ENCODE assay signal across 12 mouse cellular contexts in the genomic region with DNA sequence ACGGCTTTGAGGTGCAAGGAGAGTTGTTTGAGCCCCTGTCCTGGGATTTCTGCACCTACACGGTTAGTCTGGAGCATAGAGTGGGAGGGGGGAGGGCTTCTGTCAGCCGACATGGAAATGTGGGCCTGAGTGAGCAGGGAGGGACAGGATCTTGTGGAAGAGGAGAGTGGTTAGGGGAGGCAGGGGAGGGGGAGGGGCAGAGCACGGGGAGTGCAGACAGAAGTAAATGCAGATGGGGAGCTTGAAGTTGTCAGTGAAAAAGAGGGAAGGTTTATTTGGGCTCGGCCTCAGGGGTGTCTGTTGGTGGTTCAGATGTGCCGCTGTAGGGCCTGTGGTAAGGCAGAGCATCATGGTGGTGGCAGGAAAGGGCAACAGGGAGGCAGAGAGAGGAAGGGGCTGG. TPM values are rescaled to one million over a fixed set of nuclear protein-coding genes. Genes with fewer than 3 reads are reported as not detected.
DNase-seq lines count a peak whose midpoint lies in the region; ATAC-seq lines count a peak whose summit lies in the region.
"Had no signal": no experiment of that assay in that cellular context is flagged by ENCODE, and none has a peak within 500 bp of the region (broad histone marks: within the 10 kb centered on the region; RNA-seq: fewer than 3 reads in every experiment).

No protein-coding gene starts in this region.

- 0 out of 2 replicates have a peak overlapping the region, but pooled peaks have one; percentile 26 for H3K27ac ChIP-seq in heart, embryonic 15.5 days
- H3K27ac ChIP-seq in lung, embryonic 16.5 days (ENCODE audit: low read length): no peak overlapping the region
- H3K27ac ChIP-seq in macrophage: peak overlapping the region; percentile 100
- H3K27ac ChIP-seq: hindbrain, embryonic 14.5 days; liver, embryonic 13.5 days had no signal

- intact Hi-C loops in left cerebral cortex, postnatal 10 days (cut with DNase I): no loop called here

- peaks cover 9% of the 10 kb centered on the region for H3K4me1 ChIP-seq in heart, embryonic 15.5 days (replicated peaks)
- H3K4me1 ChIP-seq in lung, embryonic 16.5 days (replicated peaks; ENCODE audit: control insufficient read depth, insufficient read depth, low read length): no peaks in the 10 kb centered on the region; the same call in 1 of the 2 replicates

- H3K27me3 ChIP-seq in heart, embryonic 15.5 days: no peaks in the 10 kb centered on the region
- H3K27me3 ChIP-seq in lung, embryonic 16.5 days (ENCODE audit: control insufficient read depth, insufficient read depth, low read depth, low read length): no peaks in the 10 kb centered on the region
- H3K27me3 ChIP-seq: liver, embryonic 13.5 days had no signal

- DNase-seq in heart, adult 9 months (ENCODE audit: low spot score in 2 of 2): no peak
- no peak for DNase-seq in lung, postnatal 14 days
- DNase-seq in embryo, embryonic 9.5 days (ENCODE audit: extremely low spot score): peak; percentile 24
- no peak for DNase-seq in left cerebral cortex, postnatal 10 days (ENCODE audit: extremely low spot score in 1 of 2, low spot score in 2 of 2)
- no peak for DNase-seq in retina, postnatal 1 day
- DNase-seq: cerebellum, adult 9-11 months; liver, embryonic 13.5 days; midbrain, embryonic 14.5 days had no signal

- no peak overlapping the region for H3K4me2 ChIP-seq in heart, embryonic 15.5 days
- H3K4me2 ChIP-seq in lung, embryonic 16.5 days (ENCODE audit: low read depth, low read length): no peak overlapping the region
- H3K4me2 ChIP-seq: hindbrain, embryonic 14.5 days; liver, embryonic 13.5 days had no signal

- 32% methylated on average over 6 of the region's 6 CpGs for WGBS in heart, embryonic 15.5 days
- WGBS in lung, embryonic 16.5 days: 24% methylated on average over 6 of the region's 6 CpGs
- WGBS in macrophage (ENCODE audit: missing documents): 49% methylated on average over 6 of the region's 6 CpGs

- H3K36me3 ChIP-seq in heart, embryonic 15.5 days: peaks cover 14% of the 10 kb centered on the region
- H3K36me3 ChIP-seq in lung, embryonic 16.5 days (ENCODE audit: control insufficient read depth, insufficient read depth, low read length): peaks cover 5% of the 10 kb centered on the region
- H3K36me3 ChIP-seq in macrophage (ENCODE audit: inconsistent target): peaks cover 37% of the 10 kb centered on the region

- peak; percentile 14; the same call in 1 of the 2 replicates for ATAC-seq in heart, embryonic 15.5 days (replicated peaks; ENCODE audit: insufficient number of reproducible peaks, insufficient read depth, low FRiP score, low read depth)
- ATAC-seq in lung, embryonic 16.5 days (ENCODE audit: low read depth): peak; percentile 23; the same call in 1 of the 2 replicates

- no peaks in the 10 kb centered on the region for H3K9me3 ChIP-seq in heart, embryonic 15.5 days (replicated peaks)
- H3K9me3 ChIP-seq in lung, embryonic 16.5 days (ENCODE audit: control insufficient read depth, low read length): no peaks in the 10 kb centered on the region
- H3K9me3 ChIP-seq: liver, embryonic 13.5 days had no signal

- no peak overlapping the region for H3K4me3 ChIP-seq in heart, embryonic 15.5 days
- no peak overlapping the region for H3K4me3 ChIP-seq in lung, embryonic 16.5 days (ENCODE audit: low read length)
- no peak overlapping the region for H3K4me3 ChIP-seq in macrophage (ENCODE audit: inconsistent target)
- H3K4me3 ChIP-seq: liver, embryonic 13.5 days had no signal

- peaks cover 40% of the 10 kb centered on the region; the same call in 1 of the 2 replicates for H3K79me2 ChIP-seq in macrophage (ENCODE audit: inconsistent target)

- H3K9ac ChIP-seq in heart, embryonic 15.5 days: no peak overlapping the region
- H3K9ac ChIP-seq in lung, embryonic 16.5 days (ENCODE audit: low read length): no peak overlapping the region
- H3K9ac ChIP-seq: hindbrain, embryonic 14.5 days; liver, embryonic 13.5 days had no signal

RNA-seq across cellular contexts. Expression of a gene that starts 22.6 kb away (rescaled TPM):
- polyA plus RNA-seq in heart, embryonic 15.5 days (2015; fragmentation: Nextera tagmentation; extraction: Ambion mirVana): 8.7 and 13.0 TPM in 2 replicates
- 23.1 and 24.7 TPM in 2 replicates for polyA plus RNA-seq in lung, embryonic 16.5 days (2015; fragmentation: Nextera tagmentation; extraction: Ambion mirVana)
- 100 to 1,000 TPM in 18 of 26 experiments, 10 to 100 TPM in 8; 19.9 to 270 (median 171) TPM for total RNA-seq in macrophage (2018; cell fraction: chromatin; rRNA removed)
- 10 to 100 TPM; 21.4 to 66.4 (median 59.8) TPM for total RNA-seq in macrophage (2018; cell fraction: cytosol; rRNA removed)
- total RNA-seq in macrophage (2018; cell fraction: nucleus; rRNA removed): 100 to 1,000 TPM in 12 of 26 experiments, 10 to 100 TPM in 14; 28.5 to 157 (median 92.8) TPM
- polyA plus RNA-seq in macrophage (2018): 49.7 to 60.1 TPM (median 60.1 TPM) in 3 replicates
- total RNA-seq in left cerebral cortex, postnatal 10 days (2021): 10 to 100 TPM; 66.4 to 69.0 TPM

RNA-seq across cellular contexts. Expression of a gene that starts 44.9 kb away (rescaled TPM):
- polyA plus RNA-seq in heart, embryonic 15.5 days (2015; fragmentation: Nextera tagmentation; extraction: Ambion mirVana): 5.0 and 6.8 TPM in 2 replicates
- polyA plus RNA-seq in lung, embryonic 16.5 days (2015; fragmentation: Nextera tagmentation; extraction: Ambion mirVana): 7.0 and 8.0 TPM in 2 replicates
- 1 to 10 TPM in 3 of 26 experiments, under 1 TPM in 6, not detected in 17; 0.29 to 5.3 (median 0.71) TPM for total RNA-seq in macrophage (2018; cell fraction: chromatin; rRNA removed)
- total RNA-seq in macrophage (2018; cell fraction: cytosol; rRNA removed): under 1 TPM in 21 of 26 experiments, not detected in 5; 0.04 to 0.63 (median 0.27) TPM
- 1 to 10 TPM in 2 of 26 experiments, under 1 TPM in 11, not detected in 13; 0.20 to 1.5 (median 0.42) TPM for total RNA-seq in macrophage (2018; cell fraction: nucleus; rRNA removed)
- polyA plus RNA-seq in macrophage (2018): 0.07 to 0.44 TPM (median 0.21 TPM) in 3 replicates
- 1 to 10 TPM; 6.5 to 8.4 TPM for total RNA-seq in left cerebral cortex, postnatal 10 days (2021)
